Mouse (Mus musculus) hindbrain, embryonic 10.5 days (tissue): ENCODE results near the gene Trim11. TPM values are rescaled to one million over a fixed set of nuclear protein-coding genes. Genes with fewer than 3 reads are reported as not detected.
A peak's percentile ranks its signal among the peaks of the same experiment; 100 is the strongest.

ENCODE experiments used
- DNase-seq: peaks from one replicate; pipeline ENCODE4 v3.0.0-alpha.2; 2017; ENCODE audit warnings: low spot score
- H3K27ac ChIP-seq: fragments of 300-500 bp; sonication (generic); 2 replicates; pipeline ENCODE4 v1.5.1; 2016; ENCODE audit warnings: mild to moderate bottlenecking, moderate library complexity
- H3K27me3 ChIP-seq: fragments of 300-500 bp; sonication (generic); 2 replicates; pipeline ENCODE4 v1.6.1; 2016; ENCODE audit warnings: mild to moderate bottlenecking; ENCODE audit not compliant: poor library complexity, insufficient read depth, severe bottlenecking
- H3K36me3 ChIP-seq: fragments of 300-500 bp; sonication (generic); 2 replicates; pipeline ENCODE4 v1.6.1; 2016; ENCODE audit warnings: mild to moderate bottlenecking, moderate library complexity
- H3K4me1 ChIP-seq: fragments of 300-500 bp; sonication (generic); replicated peaks from 2 replicates; pipeline ENCODE4 v1.6.1; 2016; ENCODE audit warnings: mild to moderate bottlenecking
- H3K4me3 ChIP-seq: fragments of 300-500 bp; sonication (generic); 2 replicates; pipeline ENCODE4 v1.5.1; 2016; ENCODE audit warnings: mild to moderate bottlenecking, moderate library complexity
- H3K9me3 ChIP-seq: fragments of 300-500 bp; sonication (generic); 2 replicates; pipeline ENCODE4 v1.6.1; 2016; ENCODE audit warnings: mild to moderate bottlenecking, moderate library complexity
- WGBS: fragments of 180-500 bp; shearing (Covaris S2); methylation state at CpG from one replicate; pipeline ENCODE4 v1.1.7; 2016; 5-methylcytosine and 5-hydroxymethylcytosine counted together
- polyA plus RNA-seq: library from polyadenylated mRNA; unstranded; fragments of >200 nt; fragmentation: Nextera tagmentation; extraction: Ambion mirVana; gene quantifications from 2 replicates; pipeline ENCODE4 v1.2.1, GENCODE M21; 2016

The Trim11 gene
- polyA plus RNA-seq, 1 experiment from 2014 or later = 18.8 TPM

GRCm38 (mm10) chr11:59002327-59003079, 24.6 kb downstream of the Trim11 start:
- WGBS = 77% methylated on average over 7 of the region's 7 CpGs
- Histone ChIP-seq H3K27me3 (peaks cover 11% of the 10 kb centered on the region; the same call in 1 of the 2 replicates), H3K36me3 (no peaks in the 10 kb centered on the region), H3K4me1 (0 out of 2 replicates have a peak, but pooled peaks cover 5% of the 10 kb centered on the region), H3K9me3 (no peaks in the 10 kb centered on the region), H3K4me3 (no peak overlapping the region), H3K27ac (no peak overlapping the region)
- no peak for DNase-seq

GRCm38 (mm10) chr11:59015052-59015451, 37.2 kb downstream of the Trim11 start:
- H3K4me3 ChIP-seq = no peak overlapping the region

GRCm38 (mm10) chr11:59026411-59026810, 48.5 kb downstream of the Trim11 start:
- 81% methylated on average over 6 of the region's 6 CpGs for WGBS
- Histone ChIP-seq H3K4me3 (no peak overlapping the region), H3K27me3 (no peaks in the 10 kb centered on the region), H3K9me3 (no peaks in the 10 kb centered on the region), H3K36me3 (no peaks in the 10 kb centered on the region), H3K27ac (no peak overlapping the region), H3K4me1 (no peaks in the 10 kb centered on the region)
- no peak for DNase-seq

More at GRCm38 (mm10) chr11:59015052-59015451, 37.2 kb downstream of the Trim11 start:
- Histone ChIP-seq H3K27ac (no peak overlapping the region), H3K27me3 (no peaks in the 10 kb centered on the region), H3K4me1 (no peaks in the 10 kb centered on the region), H3K36me3 (no peaks in the 10 kb centered on the region), H3K9me3 (no peaks in the 10 kb centered on the region)
- DNase-seq = peak; percentile 37
- 35% methylated on average over 9 of the region's 9 CpGs for WGBS

GRCm38 (mm10) chr11:59029003-59029402, 51.1 kb downstream of the Trim11 start:
- no peak for DNase-seq
- no peaks in the 10 kb centered on the region for H3K9me3 ChIP-seq
- no peaks in the 10 kb centered on the region for H3K36me3 ChIP-seq
- 92% methylated on average over 13 of the region's 13 CpGs for WGBS
- no peaks in the 10 kb centered on the region for H3K27me3 ChIP-seq
- no peaks in the 10 kb centered on the region for H3K4me1 ChIP-seq
- no peak overlapping the region for H3K4me3 ChIP-seq
- H3K27ac ChIP-seq = no peak overlapping the region

Other genes starting within 250 kb of the Trim11 start
- gene Olfr317, start 238.9 kb upstream of the Trim11 start, polyA plus RNA-seq = not detected in 2 replicates
- gene Olfr316, start 225.4 kb upstream of the Trim11 start, polyA plus RNA-seq = not detected in 2 replicates
- not detected in 2 replicates for gene Olfr315, start 204.9 kb upstream of the Trim11 start, polyA plus RNA-seq
- gene Olfr314, start 195.1 kb upstream of the Trim11 start, polyA plus RNA-seq = not detected in 2 replicates
- 8.4 and 19.1 TPM in 2 replicates for gene Fam183b, start 176.1 kb upstream of the Trim11 start, polyA plus RNA-seq
- gene Olfr313, start 163.1 kb upstream of the Trim11 start, polyA plus RNA-seq = not detected in 2 replicates
- not detected in 2 replicates for gene Olfr312, start 148.9 kb upstream of the Trim11 start, polyA plus RNA-seq
- not detected in 2 replicates for gene Olfr311, start 138.8 kb upstream of the Trim11 start, polyA plus RNA-seq
- gene Gm12258, start 130.9 kb upstream of the Trim11 start, polyA plus RNA-seq = 10.0 and 12.0 TPM in 2 replicates
- gene 2810021J22Rik, start 110.9 kb upstream of the Trim11 start, polyA plus RNA-seq = 11.3 and 12.4 TPM in 2 replicates
- 4.3 and 4.7 TPM in 2 replicates for gene Zfp39, start 73.9 kb upstream of the Trim11 start, polyA plus RNA-seq
- gene Btnl10, start 60.2 kb upstream of the Trim11 start, polyA plus RNA-seq = 0.05 TPM in 1 of 2 replicates, not detected in the other
- 297 and 381 TPM in 2 replicates for gene Rnf187, start 39.2 kb upstream of the Trim11 start, polyA plus RNA-seq
- gene Hist3h2ba, start 29.2 kb upstream of the Trim11 start, polyA plus RNA-seq = 39.0 and 115 TPM in 2 replicates
- 25.4 and 49.0 TPM in 2 replicates for gene Hist3h2a, start 23.4 kb upstream of the Trim11 start, polyA plus RNA-seq
- gene Trim17, start 23.4 kb upstream of the Trim11 start, polyA plus RNA-seq = 0.41 and 0.85 TPM in 2 replicates
- 0.15 TPM in 1 of 2 replicates, not detected in the other for gene Obscn, start 158.3 kb downstream of the Trim11 start, polyA plus RNA-seq
- 4.8 and 7.1 TPM in 2 replicates for gene Iba57, start 185.6 kb downstream of the Trim11 start, polyA plus RNA-seq
- gene Gjc2, start 205.1 kb downstream of the Trim11 start, polyA plus RNA-seq = 0.14 and 0.20 TPM in 2 replicates
- 113 and 119 TPM in 2 replicates for gene Guk1, start 214.1 kb downstream of the Trim11 start, polyA plus RNA-seq
- gene Mrpl55, start 224.4 kb downstream of the Trim11 start, polyA plus RNA-seq = 123 and 129 TPM in 2 replicates
- gene 2310033P09Rik, start 230.2 kb downstream of the Trim11 start, polyA plus RNA-seq = 42.2 and 43.1 TPM in 2 replicates